Mouse (Mus musculus) E14TG2a.4 (cell line): ENCODE measurements around the gene Gadl1.
A peak's percentile ranks its signal among the peaks of the same experiment; 100 is the strongest.
"Not testable (repeated sequence)": the region's sequence is repeated elsewhere in the genome, so short reads cannot be mapped to it uniquely, and the experiment has no call there.

Source experiments
- H3K27me3 ChIP-seq: 2 replicates; pipeline ENCODE4 v1.6.1; 2014; ENCODE audit warnings: low read length, control low read depth; ENCODE audit not compliant: insufficient read depth
- H3K36me3 ChIP-seq: 2 replicates; pipeline ENCODE4 v1.6.1; 2014; ENCODE audit warnings: low read length, control low read depth; ENCODE audit not compliant: insufficient read depth
- H3K4me1 ChIP-seq: replicated peaks from 2 replicates; pipeline ENCODE4 v1.6.1; 2014; ENCODE audit warnings: low read depth, low read length, control low read depth
- H3K4me3 ChIP-seq: replicated peaks from 2 replicates; pipeline ENCODE4 v1.5.1; 2014; ENCODE audit warnings: mild to moderate bottlenecking, low read length
- H3K9me3 ChIP-seq: 2 replicates; pipeline ENCODE4 v1.6.1; 2014; ENCODE audit warnings: low read length, control low read depth
- CTCF ChIP-seq: conservative IDR thresholded peaks from 2 replicates; pipeline ENCODE4 v1.5.1; 2014; ENCODE audit warnings: low read length
- NANOG ChIP-seq: IDR thresholded peaks from 2 replicates; pipeline ENCODE4 v1.6.1; 2014; ENCODE audit warnings: borderline replicate concordance, low read length, mixed read lengths
- POU5F1 ChIP-seq: IDR thresholded peaks from 2 replicates; pipeline ENCODE4 v1.6.1; 2014; ENCODE audit warnings: low read length, borderline replicate concordance

Gene Gadl1

DNA sequence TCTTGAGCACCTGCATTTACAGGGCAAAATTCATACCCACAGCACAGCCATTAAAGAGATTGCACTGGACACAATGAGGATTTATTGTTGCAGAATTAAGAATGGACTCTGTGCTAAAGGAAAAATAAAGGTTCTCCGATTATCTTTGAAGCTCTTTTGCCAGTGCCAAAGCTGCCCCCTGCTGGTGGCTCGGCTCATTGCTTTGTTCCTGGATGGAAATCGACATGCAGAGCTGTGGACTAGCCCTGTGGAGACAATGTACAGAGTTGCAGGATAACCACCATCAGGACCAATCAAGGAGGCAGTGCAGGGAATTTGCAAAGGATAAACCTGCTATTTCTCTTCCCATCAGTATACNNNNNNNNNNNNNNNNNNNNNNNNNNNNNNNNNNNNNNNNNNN, 132.5 kb downstream of the Gadl1 start:
- no peaks in the 10 kb centered on the region for H3K36me3 ChIP-seq
- H3K4me3 ChIP-seq: no peak overlapping the region
- TF ChIP-seq POU5F1: no peak
- peak; percentile 84 for TF ChIP-seq CTCF
- no peak for TF ChIP-seq NANOG
- H3K9me3 ChIP-seq: no peaks in the 10 kb centered on the region
- H3K4me1 ChIP-seq: no peaks in the 10 kb centered on the region
- H3K27me3 ChIP-seq: 0 out of 2 replicates have a peak, but pooled peaks cover 3% of the 10 kb centered on the region

DNA sequence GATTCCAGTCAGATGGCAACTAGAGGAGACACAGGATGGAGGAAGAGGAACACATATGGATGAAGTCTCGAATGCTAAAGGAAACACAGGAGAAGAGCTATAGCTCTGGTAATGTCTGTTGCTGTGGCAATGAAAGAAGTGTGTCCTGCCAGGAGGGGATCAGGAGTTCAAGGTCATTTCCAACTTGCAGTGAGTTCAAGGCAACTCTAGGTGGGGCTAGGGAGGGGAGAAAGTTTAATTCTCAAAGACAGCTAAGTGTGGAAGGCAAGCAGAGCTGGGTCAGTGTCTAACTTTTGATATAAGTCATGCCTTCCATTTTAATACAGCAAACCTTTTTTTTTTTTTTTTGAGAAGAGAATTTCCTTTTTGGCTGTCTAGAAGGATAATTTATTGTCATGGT, 140.7 kb downstream of the Gadl1 start:
- H3K4me1 ChIP-seq: no peaks in the 10 kb centered on the region
- H3K36me3 ChIP-seq: no peaks in the 10 kb centered on the region

DNA sequence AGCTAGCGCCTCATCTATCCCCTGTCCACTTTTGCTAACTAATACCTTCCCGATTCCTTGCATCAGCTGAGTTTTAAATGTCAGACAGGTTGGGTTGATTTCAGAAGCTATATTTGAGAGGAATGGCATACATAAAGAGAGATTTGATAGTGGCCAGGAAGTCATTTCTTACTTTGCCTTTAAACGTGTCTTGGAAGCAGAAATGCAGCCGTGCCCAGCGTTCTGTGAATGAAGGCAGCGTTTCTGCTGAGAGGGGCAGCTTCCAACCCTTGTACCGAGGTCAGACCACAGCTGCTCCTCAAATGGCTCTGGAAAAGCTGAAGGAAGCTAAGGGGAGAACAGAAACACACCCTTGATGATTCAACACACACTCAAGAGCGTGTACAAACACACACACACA, 144.7 kb downstream of the Gadl1 start:
- Histone ChIP-seq H3K4me1 (no peaks in the 10 kb centered on the region), H3K36me3 (no peaks in the 10 kb centered on the region), H3K4me3 (no peak overlapping the region), H3K9me3 (peaks cover 8% of the 10 kb centered on the region), H3K27me3 (no peaks in the 10 kb centered on the region)
- TF ChIP-seq NANOG: no peak
- no peak for TF ChIP-seq POU5F1
- no peak for TF ChIP-seq CTCF

More for the DNA sequence above, 140.7 kb downstream of the Gadl1 start:
- Histone ChIP-seq H3K4me3 (no peak overlapping the region), H3K9me3 (no peaks in the 10 kb centered on the region), H3K27me3 (no peaks in the 10 kb centered on the region)
- TF ChIP-seq POU5F1 (no peak), NANOG (no peak), CTCF (peak; percentile 23; the same call in 1 of the 2 replicates)

DNA sequence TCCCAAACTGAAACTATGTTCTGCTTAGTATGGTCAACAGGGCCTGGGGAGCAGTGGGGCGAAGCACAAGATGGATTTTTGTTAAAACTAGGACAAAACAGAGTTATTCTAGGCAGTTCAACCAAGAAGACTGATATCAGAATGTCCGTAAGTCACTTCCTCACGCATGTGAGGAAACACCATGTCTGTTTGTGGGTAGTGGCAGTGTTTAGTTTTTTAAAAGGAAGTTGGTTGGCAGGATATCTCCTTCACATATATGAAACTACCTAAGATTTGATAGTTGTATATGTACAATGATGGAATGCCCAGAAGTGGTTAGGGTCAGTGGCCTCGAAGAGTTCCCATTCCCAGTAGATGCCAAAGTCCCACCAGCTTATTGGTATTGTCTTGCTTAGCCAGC, 149.2 kb downstream of the Gadl1 start:
- no peaks in the 10 kb centered on the region for H3K4me1 ChIP-seq
- peaks cover 8% of the 10 kb centered on the region for H3K9me3 ChIP-seq
- H3K36me3 ChIP-seq: no peaks in the 10 kb centered on the region
- no peak overlapping the region for H3K4me3 ChIP-seq
- H3K27me3 ChIP-seq: no peaks in the 10 kb centered on the region
- no peak for TF ChIP-seq POU5F1
- TF ChIP-seq NANOG: no peak
- TF ChIP-seq CTCF: no peak

DNA sequence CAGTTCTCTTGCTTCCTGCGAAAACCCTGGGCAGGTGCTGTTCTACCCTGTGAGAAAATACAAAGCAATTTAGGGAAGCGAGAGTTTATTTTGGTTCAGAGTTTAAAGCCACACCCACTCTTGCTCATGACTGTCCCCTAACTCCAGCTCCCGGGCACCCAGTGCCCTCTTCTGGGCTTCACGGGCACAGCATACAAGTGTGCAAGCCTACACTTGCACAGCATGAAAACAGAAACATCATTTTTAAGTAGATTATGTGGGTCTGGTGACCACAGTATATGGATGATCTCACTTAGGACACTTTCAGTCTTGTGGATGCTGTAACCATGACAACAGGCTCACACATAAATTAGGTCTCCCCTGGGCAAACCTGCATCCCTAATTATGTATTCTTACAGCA, 149.9 kb downstream of the Gadl1 start:
- H3K36me3 ChIP-seq: no peaks in the 10 kb centered on the region
- TF ChIP-seq POU5F1 (no peak), CTCF (no peak), NANOG (no peak)
- no peaks in the 10 kb centered on the region for H3K4me1 ChIP-seq
- no peak overlapping the region for H3K4me3 ChIP-seq
- H3K9me3 ChIP-seq: peaks cover 8% of the 10 kb centered on the region
- no peaks in the 10 kb centered on the region for H3K27me3 ChIP-seq

DNA sequence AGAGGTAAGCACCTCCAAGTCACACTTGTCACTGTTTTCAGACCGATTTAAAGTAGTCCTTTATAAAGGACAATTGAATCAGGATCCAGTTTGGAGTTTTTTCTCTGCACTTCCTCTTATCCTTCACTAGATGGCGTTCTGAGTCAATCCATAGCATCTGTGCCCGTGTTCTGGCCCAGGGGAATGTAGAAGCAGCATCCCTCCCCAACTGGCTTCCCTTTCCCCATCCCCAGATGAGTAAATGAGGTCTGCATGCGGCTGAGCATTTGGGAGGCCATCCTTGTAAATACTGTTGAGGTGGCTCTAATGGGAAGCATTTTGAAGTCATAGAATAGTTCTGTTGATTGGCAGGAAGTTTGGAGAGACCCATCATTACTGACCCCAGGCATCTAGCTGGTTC, 151.4 kb downstream of the Gadl1 start:
- no peaks in the 10 kb centered on the region for H3K36me3 ChIP-seq
- no peak overlapping the region for H3K4me3 ChIP-seq
- H3K27me3 ChIP-seq: no peaks in the 10 kb centered on the region
- peaks cover 8% of the 10 kb centered on the region for H3K9me3 ChIP-seq
- no peaks in the 10 kb centered on the region for H3K4me1 ChIP-seq
- TF ChIP-seq POU5F1 (no peak), CTCF (peak; percentile 77)

DNA sequence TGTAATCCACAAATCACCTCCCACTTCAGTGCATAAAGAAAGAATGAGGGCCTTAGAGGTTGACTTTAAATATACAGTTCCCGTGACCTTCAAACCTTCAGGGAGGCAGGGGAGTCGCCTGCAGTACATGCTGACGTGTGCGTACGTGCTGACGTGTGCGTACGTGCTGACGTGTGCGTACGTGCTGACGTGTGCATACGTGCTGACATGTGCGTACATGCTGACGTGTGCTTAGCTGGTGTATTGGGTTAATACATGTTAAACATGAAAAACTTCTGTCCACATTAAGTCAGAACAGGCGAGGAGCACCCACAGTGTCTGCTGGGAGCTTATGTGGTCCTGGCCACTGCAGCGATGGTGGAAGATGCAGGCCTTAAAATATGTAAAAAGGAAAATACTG, 155.5 kb downstream of the Gadl1 start:
- H3K27me3 ChIP-seq: peaks cover 4% of the 10 kb centered on the region; the same call in 1 of the 2 replicates
- TF ChIP-seq CTCF: no peak
- TF ChIP-seq POU5F1: no peak
- TF ChIP-seq NANOG: no peak
- H3K4me1 ChIP-seq: no peaks in the 10 kb centered on the region
- no peaks in the 10 kb centered on the region for H3K36me3 ChIP-seq
- H3K9me3 ChIP-seq: no peaks in the 10 kb centered on the region
- no peak overlapping the region for H3K4me3 ChIP-seq

DNA sequence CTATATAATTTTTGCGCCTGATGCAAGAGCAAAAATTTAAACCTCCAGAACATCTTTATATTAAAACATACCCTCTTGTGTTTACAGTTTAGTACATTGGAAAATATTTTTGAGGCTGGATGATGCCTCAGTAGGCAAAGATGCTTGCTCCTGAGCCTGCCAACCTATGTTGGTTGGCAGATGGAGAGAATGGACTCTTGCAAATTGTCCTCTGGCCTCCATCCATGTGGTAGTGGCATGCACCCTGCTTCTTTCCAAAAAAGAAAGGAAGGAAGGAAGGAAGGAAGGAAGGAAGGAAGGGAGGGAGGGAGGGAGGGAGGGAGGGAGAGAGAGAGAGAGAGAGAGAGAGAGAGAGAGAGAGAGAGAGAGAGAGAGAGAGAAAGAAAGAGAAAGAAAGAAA, 162.3 kb downstream of the Gadl1 start:
- not testable (repeated sequence) for H3K9me3 ChIP-seq, H3K4me1 ChIP-seq

DNA sequence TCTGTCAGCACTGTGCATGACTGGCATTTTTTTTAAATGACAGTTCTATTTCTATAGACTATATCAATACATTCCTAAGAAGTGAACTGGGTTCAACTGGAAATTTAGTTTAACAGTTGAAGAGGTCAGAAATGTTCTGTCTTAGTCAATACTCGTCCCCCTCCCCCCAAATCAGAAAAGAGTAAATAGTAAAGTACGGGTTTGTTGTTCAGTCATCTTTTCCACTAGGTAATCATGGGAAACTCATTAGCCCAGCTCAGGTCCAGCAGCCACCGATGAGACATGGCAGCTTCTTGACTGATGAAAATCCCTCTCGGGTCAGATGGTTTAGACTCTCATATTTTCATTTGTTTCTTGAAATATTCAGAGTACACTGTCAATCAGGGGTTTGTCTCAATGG, 166.9 kb downstream of the Gadl1 start:
- no peak for TF ChIP-seq NANOG
- TF ChIP-seq CTCF: no peak
- no peak for TF ChIP-seq POU5F1
- peaks cover 5% of the 10 kb centered on the region; the same call in 1 of the 2 replicates for H3K27me3 ChIP-seq
- no peaks in the 10 kb centered on the region for H3K4me1 ChIP-seq
- no peaks in the 10 kb centered on the region for H3K36me3 ChIP-seq
- H3K4me3 ChIP-seq: no peak overlapping the region
- H3K9me3 ChIP-seq: no peaks in the 10 kb centered on the region

More for the DNA sequence above, 162.3 kb downstream of the Gadl1 start:
- H3K36me3 ChIP-seq, H3K4me3 ChIP-seq: not testable (repeated sequence)
- H3K27me3 ChIP-seq: peaks cover 13% of the 10 kb centered on the region; the same call in 1 of the 2 replicates

DNA sequence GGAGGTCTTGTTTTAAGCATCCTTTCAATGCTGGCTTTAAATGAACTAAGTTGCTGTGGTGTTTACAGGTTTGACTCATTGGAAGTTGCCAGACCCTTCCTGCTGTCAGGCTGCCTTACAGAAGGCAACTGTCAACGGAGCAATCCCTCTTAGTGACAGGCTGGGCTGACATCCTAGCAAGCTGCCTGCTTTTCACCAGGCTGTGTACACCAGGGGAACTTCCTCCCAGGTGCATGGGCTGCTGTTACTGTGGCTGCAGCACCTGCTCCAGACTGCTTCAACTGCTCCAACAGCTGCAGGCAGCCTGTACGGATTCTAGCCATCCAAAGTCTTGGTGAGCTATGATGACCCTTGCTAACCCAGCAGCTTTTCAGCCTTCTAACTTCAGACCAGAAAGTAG, 167.7 kb downstream of the Gadl1 start:
- H3K4me3 ChIP-seq: no peak overlapping the region
- H3K27me3 ChIP-seq: peaks cover 3% of the 10 kb centered on the region; the same call in 1 of the 2 replicates
- no peaks in the 10 kb centered on the region for H3K9me3 ChIP-seq
- no peaks in the 10 kb centered on the region for H3K4me1 ChIP-seq
- TF ChIP-seq NANOG (no peak), POU5F1 (no peak)
- H3K36me3 ChIP-seq: no peaks in the 10 kb centered on the region
